In the genomic region with DNA sequence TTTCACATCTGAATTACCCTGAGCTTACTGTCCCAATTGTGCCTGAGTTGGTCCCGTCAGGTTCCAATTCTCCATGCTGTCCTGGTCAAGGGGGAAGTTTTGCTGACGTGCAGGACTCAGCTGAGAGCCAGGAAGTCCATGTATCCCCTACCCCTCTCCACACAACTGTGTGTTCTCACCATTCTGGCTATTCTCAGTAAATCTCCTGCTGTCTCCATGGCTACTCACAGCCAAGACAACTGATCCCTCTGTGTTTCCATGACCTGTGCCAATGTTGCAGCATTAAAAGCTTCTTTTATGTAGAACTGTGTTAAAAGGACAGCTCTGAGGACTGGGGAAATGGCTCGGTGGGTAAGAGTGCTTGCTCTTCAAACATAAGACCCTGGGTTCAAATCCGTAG, we compare ENCODE assay signal across 20 mouse cellular contexts.
A peak's percentile ranks its signal among the peaks of the same experiment; 100 is the strongest.
DNase-seq lines count a peak whose midpoint lies in the region; ATAC-seq and TF ChIP-seq lines count a peak whose summit lies in the region.
"Had no signal": no experiment of that assay in that cellular context is flagged by ENCODE, and none has a peak within 500 bp of the region (broad histone marks: within the 10 kb centered on the region; RNA-seq: fewer than 3 reads in every experiment).

No protein-coding gene starts in this region.

- no peaks in the 10 kb centered on the region for H3K36me3 ChIP-seq in neural tube, embryonic 14.5 days (ENCODE audit: control insufficient read depth, insufficient read depth, low read length)
- H3K36me3 ChIP-seq: heart, embryonic 12.5 days; limb, embryonic 13.5 days; liver, embryonic 13.5 days had no signal

- intact Hi-C loops in heart, postnatal 25 days (cut with DNase I) = no loop called here

- no peak for TF ChIP-seq CTCF in brain, embryonic 14.5 days (IDR thresholded peaks at IDR 0.05; ENCODE audit: borderline replicate concordance, extremely low read depth, insufficient read depth, insufficient read length)

- no peak overlapping the region for H3K4me3 ChIP-seq in neural tube, embryonic 14.5 days (ENCODE audit: low read depth, low read length)
- H3K4me3 ChIP-seq: heart, embryonic 12.5 days; limb, embryonic 13.5 days; liver, embryonic 13.5 days had no signal

- 34% methylated on average over 4 of the region's 4 CpGs for WGBS in neural tube, embryonic 14.5 days

- H3K4me1 ChIP-seq in neural tube, embryonic 14.5 days (ENCODE audit: control insufficient read depth, insufficient read depth, low read length) = no peaks in the 10 kb centered on the region
- H3K4me1 ChIP-seq: heart, embryonic 12.5 days; limb, embryonic 13.5 days; liver, embryonic 13.5 days had no signal

- TF ChIP-seq POLR2A in brain, embryonic 14.5 days (IDR thresholded peaks at IDR 0.05; ENCODE audit: borderline replicate concordance, extremely low read depth, insufficient read depth, insufficient read length, poor library complexity, severe bottlenecking) = no peak

- no peak overlapping the region for H3K9ac ChIP-seq in neural tube, embryonic 14.5 days (replicated peaks; ENCODE audit: low read depth, low read length)
- H3K9ac ChIP-seq: heart, embryonic 12.5 days; limb, embryonic 13.5 days; liver, embryonic 13.5 days; lung, embryonic 14.5 days had no signal

- ATAC-seq in neural tube, embryonic 14.5 days (ENCODE audit: low read depth) = peak; percentile 66; the same call in 1 of the 2 replicates

- peak; percentile 71 for DNase-seq in heart, adult 11 months
- no peak for DNase-seq in heart, postnatal 25 days (ENCODE audit: low spot score)
- peak; percentile 35 to 48 for DNase-seq in layer of hippocampus, postnatal 14 days (ENCODE audit: low spot score in 2 of 2)
- no peak for DNase-seq in layer of hippocampus, postnatal 25 days (ENCODE audit: extremely low spot score in 1 of 2, low spot score in 1 of 2)
- peak; percentile 76 for DNase-seq in brain, embryonic 14.5 days (ENCODE audit: low read depth)
- DNase-seq in yolk sac, embryonic 10.5 days (ENCODE audit: low spot score) = no peak
- DNase-seq: B cell, adult 2 months; cerebellum, adult 8-10 months; heart, postnatal 14 days; kidney, adult 8-10 months; kidney, postnatal 14 days; liver, embryonic 13.5 days; lung, embryonic 14.5 days; lung, postnatal 36 days; spleen, adult 18-20 months; thymus, adult 18-20 months; thymus, postnatal 4 days had no signal

- H3K4me2 ChIP-seq in neural tube, embryonic 14.5 days (ENCODE audit: low read depth, low read length) = no peak overlapping the region
- H3K4me2 ChIP-seq: heart, embryonic 12.5 days; limb, embryonic 13.5 days; liver, embryonic 13.5 days; lung, embryonic 14.5 days had no signal

- no peaks in the 10 kb centered on the region for H3K27me3 ChIP-seq in neural tube, embryonic 14.5 days (ENCODE audit: control insufficient read depth, insufficient read depth, low read length)
- H3K27me3 ChIP-seq: heart, embryonic 12.5 days; limb, embryonic 13.5 days; liver, embryonic 13.5 days had no signal

- no peaks in the 10 kb centered on the region for H3K9me3 ChIP-seq in neural tube, embryonic 14.5 days (ENCODE audit: control insufficient read depth, low read length)
- H3K9me3 ChIP-seq: heart, embryonic 12.5 days; limb, embryonic 13.5 days; liver, embryonic 13.5 days had no signal

- no peak overlapping the region for H3K27ac ChIP-seq in neural tube, embryonic 14.5 days (ENCODE audit: low read depth, low read length)
- H3K27ac ChIP-seq: limb, embryonic 13.5 days; liver, embryonic 13.5 days had no signal

Comparison
In these comparisons a context has a peak if more than half of its experiments do, and no peak if none do; other contexts are left out.
1. DNase-seq: peak in heart, adult 11 months (single experiment), layer of hippocampus, postnatal 14 days (2 of 2) and brain, embryonic 14.5 days (single experiment); none in heart, postnatal 25 days (single experiment), layer of hippocampus, postnatal 25 days (0 of 2) and yolk sac, embryonic 10.5 days (single experiment).